Mouse (Mus musculus): ENCODE measurements at regions not wholly inside any gene's neighbourhood (a gene's known extent, or its start where the extent isn't known, plus 50 kb on each side); places are given as distances from the start of the nearest gene placed in this dataset.

- no peak for DNase-seq
These were observed 54.5 kb upstream of the Cmc1 start for GRCm38 (mm10) chr9:118204456-118204855.

- DNase-seq = no peak
These were observed 56.5 kb upstream of the Cmc1 start for GRCm38 (mm10) chr9:118206483-118206882.

GRCm38 (mm10) chr9:118219696-118220095 is 69.7 kb upstream of the Cmc1 start:
- no peak for DNase-seq

- no peak for DNase-seq
These were observed 71.2 kb upstream of the Cmc1 start for GRCm38 (mm10) chr9:118221186-118221585.

- peak; percentile 3 for DNase-seq
These were observed 77.6 kb upstream of the Cmc1 start for GRCm38 (mm10) chr9:118227401-118228061.

- DNase-seq = no peak
These were observed 78.9 kb upstream of the Cmc1 start for GRCm38 (mm10) chr9:118228691-118229427.

GRCm38 (mm10) chr9:118240711-118241110 is 90.7 kb upstream of the Cmc1 start:
- DNase-seq = no peak

- DNase-seq = no peak
These were observed 97.0 kb upstream of the Cmc1 start for GRCm38 (mm10) chr9:118246820-118247628.

- DNase-seq = no peak
These were observed 103.9 kb upstream of the Cmc1 start for GRCm38 (mm10) chr9:118253829-118254228.

GRCm38 (mm10) chr9:118255200-118255733 is 105.3 kb upstream of the Cmc1 start:
- DNase-seq = no peak

GRCm38 (mm10) chr9:118255751-118256266 is 105.8 kb upstream of the Cmc1 start:
- DNase-seq = no peak

GRCm38 (mm10) chr9:118266298-118266697 is 116.3 kb upstream of the Cmc1 start:
- DNase-seq = no peak

GRCm38 (mm10) chr9:118271681-118272080 is 121.7 kb upstream of the Cmc1 start:
- DNase-seq = peak; percentile 46

GRCm38 (mm10) chr9:118272713-118273407 is 122.9 kb upstream of the Cmc1 start:
- no peak for DNase-seq

GRCm38 (mm10) chr9:118285481-118285880 is 135.5 kb upstream of the Cmc1 start:
- no peak for DNase-seq

GRCm38 (mm10) chr9:118287606-118288005 is 137.6 kb upstream of the Cmc1 start:
- DNase-seq = no peak

- no peak for DNase-seq
These were observed 142.9 kb upstream of the Cmc1 start for GRCm38 (mm10) chr9:118292836-118293235.

- DNase-seq = no peak
These were observed 144.0 kb upstream of the Cmc1 start for GRCm38 (mm10) chr9:118294011-118294410.

GRCm38 (mm10) chr9:118302785-118303384 is 152.9 kb upstream of the Cmc1 start:
- DNase-seq = no peak

- no peak for DNase-seq
These were observed 159.5 kb upstream of the Eomes start for GRCm38 (mm10) chr9:118318357-118319140.

- no peak for DNase-seq
These were observed 154.2 kb upstream of the Eomes start for GRCm38 (mm10) chr9:118323796-118324195.
